Mouse (Mus musculus): ENCODE measurements around the gene Ptgfr.

Ptgfr gene

DNA sequence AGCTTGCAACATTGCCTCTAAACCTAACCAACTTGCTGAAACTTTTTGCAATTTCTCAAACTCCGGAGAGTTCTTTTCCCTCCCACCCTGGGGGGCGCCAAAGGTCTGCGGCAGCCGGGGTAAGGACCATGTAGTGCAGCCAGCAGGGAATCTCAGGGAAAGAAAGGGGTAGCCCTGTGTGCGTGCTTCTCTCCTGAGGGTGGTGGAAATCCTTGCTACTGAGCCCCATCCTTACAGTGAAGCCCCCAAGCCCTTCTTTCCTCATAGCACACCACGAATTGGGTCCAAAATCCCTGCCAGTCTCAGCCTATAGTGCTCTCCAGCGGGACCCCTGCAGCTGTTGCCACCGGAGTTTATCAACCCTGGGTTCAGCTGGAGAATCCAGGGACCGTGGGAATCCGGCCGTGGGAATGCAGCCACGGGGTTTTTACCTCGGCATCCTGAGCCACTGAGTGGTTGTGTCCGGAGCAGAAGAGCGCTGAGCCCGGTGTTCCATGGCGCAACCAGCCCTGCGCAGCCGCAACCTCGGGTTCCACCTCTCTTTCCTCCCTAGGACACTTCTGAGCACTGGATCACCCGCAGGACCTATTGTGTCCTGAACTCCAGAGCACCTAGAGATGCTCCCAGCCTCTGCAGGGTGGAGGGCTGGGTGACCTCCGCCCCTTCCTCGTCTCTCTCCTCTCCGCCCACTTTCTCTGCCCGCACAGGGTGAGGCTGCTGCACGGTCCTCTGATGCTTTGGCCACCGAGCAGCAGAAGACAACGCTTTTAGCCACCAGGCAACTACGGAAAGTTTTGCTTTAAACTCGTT lies at the start of gene Ptgfr:
Gene Ptgfr, minus strand, starts transcription at position 760 of the 810 bp plus-strand sequence.
- DNase-seq (ENCODE audit: low spot score in 2 of 2) = no peak

- DNase-seq (ENCODE audit: low spot score in 2 of 2) = no peak
Observed at GRCm38 (mm10) chr3:151883881-151884280, 46.5 kb upstream of the Ptgfr start.

GRCm38 (mm10) chr3:151879981-151880380 lies 42.6 kb upstream of the Ptgfr start:
- DNase-seq (ENCODE audit: low spot score in 2 of 2) = no peak

GRCm38 (mm10) chr3:151868970-151869369 lies 31.5 kb upstream of the Ptgfr start:
- DNase-seq (ENCODE audit: low spot score in 2 of 2) = no peak

- DNase-seq (ENCODE audit: low spot score in 2 of 2) = no peak
Observed at GRCm38 (mm10) chr3:151851344-151851743, 13.9 kb upstream of the Ptgfr start.

- DNase-seq (ENCODE audit: low spot score in 2 of 2) = no peak
Observed at GRCm38 (mm10) chr3:151850621-151851020, 13.2 kb upstream of the Ptgfr start.

DNA sequence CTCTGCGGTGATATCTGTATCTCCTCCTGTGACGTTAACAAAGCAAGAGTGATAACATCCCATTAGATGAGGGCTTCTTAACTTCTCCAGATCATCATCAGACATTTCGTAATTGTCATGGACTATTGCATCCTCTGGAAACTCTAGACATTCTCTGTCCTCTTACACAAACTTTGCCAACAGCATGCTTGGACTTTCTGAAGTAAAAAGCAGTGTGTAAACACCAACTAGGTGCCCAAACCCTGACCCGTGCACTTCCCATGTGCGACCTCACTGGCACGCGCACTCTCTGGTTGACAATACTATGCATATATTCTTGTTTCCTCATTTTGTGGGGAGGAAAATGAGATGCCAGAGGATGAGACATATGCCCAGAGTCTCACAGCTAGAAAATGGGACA lies 8.9 kb upstream of the Ptgfr start:
- no peak for DNase-seq (ENCODE audit: low spot score in 2 of 2)

DNA sequence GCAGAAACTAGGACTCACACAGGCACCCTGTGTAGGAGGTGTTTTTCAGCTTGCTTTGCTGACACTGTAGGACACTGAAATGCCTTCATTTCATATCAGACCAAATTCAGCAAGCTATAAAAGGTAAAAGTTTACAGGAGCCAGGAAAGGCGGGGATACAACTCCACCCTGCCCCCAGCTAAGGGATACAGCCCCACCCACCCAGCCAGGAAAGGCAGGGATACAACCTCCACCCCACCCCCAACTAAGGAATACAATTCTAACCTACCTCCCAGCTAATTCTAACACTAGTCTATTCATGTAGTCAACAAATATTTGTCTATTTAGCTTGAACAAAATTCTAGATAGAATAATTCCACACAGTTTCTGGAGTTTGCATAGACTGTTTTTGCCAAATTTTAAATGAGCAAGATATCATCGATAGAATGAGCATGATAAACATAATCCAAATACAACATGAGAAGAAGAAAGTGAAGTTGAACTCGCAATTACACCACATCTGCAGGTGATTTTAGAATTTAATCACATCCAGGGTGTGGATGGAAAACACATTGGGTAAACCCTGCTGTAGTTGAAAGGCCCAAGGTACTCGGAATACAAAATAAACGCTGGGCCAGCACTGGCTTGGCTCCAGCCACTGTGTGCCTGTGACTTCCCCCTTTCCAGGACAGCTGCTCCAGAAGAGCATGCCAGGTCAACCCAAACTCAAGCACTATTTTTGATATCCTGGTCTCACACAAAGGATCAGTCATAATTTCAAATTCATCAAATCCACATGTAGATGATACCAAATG lies 7.1 kb upstream of the Ptgfr start:
- DNase-seq (ENCODE audit: low spot score in 2 of 2) = no peak

DNA sequence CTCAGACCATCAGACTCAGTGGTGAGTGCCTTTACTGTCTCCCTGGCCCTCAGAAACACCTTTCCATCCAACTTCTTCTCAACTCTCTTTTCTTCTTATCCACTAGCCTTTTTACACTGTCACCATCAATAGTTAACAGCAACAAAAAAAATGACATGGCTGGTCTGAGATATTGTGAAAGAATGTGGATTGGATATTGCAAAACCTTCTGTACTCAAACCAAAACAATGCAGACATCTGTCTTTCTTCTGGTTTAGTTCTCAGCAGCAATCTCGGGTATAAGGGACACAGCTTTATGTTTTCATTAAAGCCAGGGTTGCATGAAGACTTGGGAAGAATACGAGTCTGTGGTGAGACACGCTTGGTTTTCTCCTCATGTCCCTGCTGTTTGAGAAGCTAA lies 3.3 kb upstream of the Ptgfr start:
- DNase-seq (ENCODE audit: low spot score in 2 of 2) = no peak

- no peak for DNase-seq (ENCODE audit: low spot score in 2 of 2)
Observed at GRCm38 (mm10) chr3:151838372-151838771, 942 bp upstream of the Ptgfr start.

- no peak for DNase-seq (ENCODE audit: low spot score in 2 of 2)
Observed at GRCm38 (mm10) chr3:151837749-151838148, 319 bp upstream of the Ptgfr start.

GRCm38 (mm10) chr3:151836451-151836850 lies 979 bp downstream of the Ptgfr start:
- no peak for DNase-seq (ENCODE audit: low spot score in 2 of 2)

GRCm38 (mm10) chr3:151835831-151836230 lies 1.6 kb downstream of the Ptgfr start:
- no peak for DNase-seq (ENCODE audit: low spot score in 2 of 2)

GRCm38 (mm10) chr3:151827950-151828610 lies 9.3 kb downstream of the Ptgfr start:
- no peak for DNase-seq (ENCODE audit: low spot score in 2 of 2)

- DNase-seq (ENCODE audit: low spot score in 2 of 2) = no peak
Observed at GRCm38 (mm10) chr3:151819811-151820210, 17.6 kb downstream of the Ptgfr start.

DNA sequence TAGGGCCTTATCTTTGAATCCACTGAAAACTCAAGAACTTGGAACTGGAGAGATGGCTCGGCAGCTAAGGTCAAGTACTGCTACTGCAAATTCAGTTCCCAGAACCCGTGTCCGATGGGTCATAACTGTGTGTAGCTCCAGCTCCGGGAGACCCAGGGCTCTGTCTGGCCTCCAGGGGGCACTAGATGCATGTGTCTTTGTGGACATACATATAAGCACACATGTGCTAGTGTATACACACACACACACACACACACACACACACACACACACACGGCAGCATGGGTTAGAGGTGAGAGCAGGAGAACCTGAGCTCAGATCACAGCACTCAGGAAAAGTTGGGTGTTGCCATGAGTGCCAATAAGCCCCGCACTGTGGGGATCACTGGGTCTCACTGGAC lies 19.2 kb downstream of the Ptgfr start:
- no peak for DNase-seq (ENCODE audit: low spot score in 2 of 2)

GRCm38 (mm10) chr3:151808613-151809012 lies 28.8 kb downstream of the Ptgfr start:
- DNase-seq (ENCODE audit: low spot score in 2 of 2) = no peak

GRCm38 (mm10) chr3:151788622-151789021 lies 48.8 kb downstream of the Ptgfr start:
- no peak for DNase-seq (ENCODE audit: low spot score in 2 of 2)

- DNase-seq (ENCODE audit: low spot score in 2 of 2) = no peak
Observed at GRCm38 (mm10) chr3:151775089-151775488, 62.3 kb downstream of the Ptgfr start.

- DNase-seq (ENCODE audit: low spot score in 2 of 2) = peak in 1 of 2 experiments; percentile 3
Observed at GRCm38 (mm10) chr3:151771074-151771473, 66.4 kb downstream of the Ptgfr start.

DNA sequence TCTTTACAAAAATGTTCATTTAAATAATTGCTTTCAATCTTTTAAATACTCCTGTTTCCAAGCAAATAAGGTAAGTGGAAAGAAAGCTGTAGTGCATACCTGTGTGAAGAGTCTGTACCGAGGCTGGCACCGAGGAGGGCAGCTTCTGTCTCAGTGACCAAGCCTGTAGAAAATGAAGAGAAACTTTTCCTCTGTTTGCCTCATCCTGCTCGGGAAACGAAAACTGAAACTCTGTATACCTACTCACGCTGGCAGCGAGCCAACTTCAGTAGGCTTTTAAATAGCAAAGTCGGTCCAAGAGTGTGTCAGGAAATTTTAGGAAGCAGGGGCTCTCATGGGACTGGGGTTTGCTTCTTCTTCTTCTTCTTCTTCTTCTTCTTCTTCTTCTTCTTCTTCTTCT lies 87.7 kb downstream of the Ptgfr start, which contains the start of gene Ifi44:
Gene Ifi44, minus strand, starts transcription at position 224 of the 400 bp plus-strand sequence.
- DNase-seq (ENCODE audit: low spot score in 2 of 2) = no peak

DNA sequence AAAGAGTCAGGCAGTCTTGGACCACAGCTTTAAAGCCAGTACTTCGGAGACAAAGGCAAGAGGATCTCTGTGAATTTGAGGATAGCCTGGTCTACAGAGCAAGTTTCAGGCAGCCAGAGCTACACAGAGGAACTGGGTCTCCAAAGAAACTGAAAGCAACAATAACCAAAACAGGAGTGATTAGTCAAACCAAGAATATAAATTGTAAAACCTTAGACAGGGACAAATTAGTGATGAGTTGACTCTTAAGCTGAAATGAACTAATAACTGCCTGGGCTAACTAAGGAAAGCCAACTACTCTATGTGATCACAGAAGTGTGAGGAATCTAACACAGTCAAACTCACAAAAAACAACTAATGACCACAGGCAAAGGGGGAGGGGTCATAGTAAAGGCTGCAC lies 88.9 kb downstream of the Ptgfr start:
- DNase-seq (ENCODE audit: low spot score in 2 of 2) = no peak

Measured in spleen, postnatal 36 days (tissue).